24 mouse cellular contexts compared by ENCODE assay signal in the genomic region with DNA sequence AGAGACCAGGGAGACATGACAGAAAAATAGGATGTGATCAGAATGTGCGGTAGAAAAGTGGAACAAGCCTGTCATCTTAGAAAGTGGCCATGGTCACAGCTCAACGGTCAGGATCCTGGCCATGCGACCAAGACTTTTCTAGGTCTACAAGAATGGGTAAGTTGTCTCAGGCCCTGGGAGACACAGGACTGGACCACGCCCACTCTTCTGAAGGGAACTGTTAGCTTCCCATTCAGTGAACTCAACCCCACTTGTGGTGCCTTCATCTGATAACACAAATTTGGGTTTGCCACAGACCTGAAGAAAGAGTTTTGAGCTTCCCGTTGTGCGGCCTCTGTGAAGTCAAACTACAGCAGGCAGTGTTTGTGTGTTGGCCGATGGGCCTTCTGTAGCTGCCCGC.
DNase-seq lines count a peak whose midpoint lies in the region; ATAC-seq and TF ChIP-seq lines count a peak whose summit lies in the region.
"Had no signal": no experiment of that assay in that cellular context is flagged by ENCODE, and none has a peak within 500 bp of the region (broad histone marks: within the 10 kb centered on the region; RNA-seq: fewer than 3 reads in every experiment).

No protein-coding gene starts in this region.

- peak; percentile 77 for TF ChIP-seq EP300 in CH12.LX (IDR thresholded peaks at IDR 0.05; ENCODE audit: low read length)

- no peaks in the 10 kb centered on the region for H3K36me3 ChIP-seq in CH12.LX (replicated peaks in 1 of 2; ENCODE audit: control insufficient read depth in 1 of 2, insufficient read depth in 1 of 2, low read length in 1 of 2)
- H3K36me3 ChIP-seq: embryonic facial prominence, embryonic 15.5 days; heart, embryonic 10.5 days; hindbrain, embryonic 13.5 days; kidney, embryonic 15.5 days; limb, embryonic 13.5 days; midbrain, embryonic 10.5 days had no signal

- no peak overlapping the region for H3K4me3 ChIP-seq in CH12.LX (replicated peaks in 1 of 3; ENCODE audit: low read depth in 2 of 3, low read length in 2 of 3, poor library complexity in 1 of 3)
- H3K4me3 ChIP-seq in left cerebral cortex, adult 2 months, result no peak overlapping the region
- H3K4me3 ChIP-seq: embryonic facial prominence, embryonic 15.5 days; heart, embryonic 10.5 days; hindbrain, embryonic 13.5 days; kidney, embryonic 15.5 days; limb, embryonic 13.5 days; midbrain, embryonic 10.5 days had no signal

- dilution Hi-C loops in CH12.LX (cut with MboI; ENCODE audit: extremely low pct_ligation_motif_present, extremely low pct_unique_long_range_greater_than_20kb, low sequenced_read_pairs), result no loop called here

- TF ChIP-seq POLR2A in CH12.LX (IDR thresholded peaks at IDR 0.05; ENCODE audit: low read depth, low read length), result no peak

- in situ Hi-C loops in CH12.LX (cut with MboI; ENCODE audit: low pct_ligation_motif_present, low pct_unique_long_range_greater_than_20kb, low sequenced_read_pairs), result loop anchor here (5.0 to 10.0 kb wide), 2 partner anchors 72 to 220 kb away; no protein-coding TSS in a partner anchor

- H3K79me2 ChIP-seq in CH12.LX (replicated peaks; ENCODE audit: control insufficient read depth, extremely low read depth, insufficient read depth, poor library complexity, severe bottlenecking), result no peaks in the 10 kb centered on the region

- no peak overlapping the region for H3K4me2 ChIP-seq in CH12.LX (ENCODE audit: insufficient read depth, low read depth, poor library complexity, severe bottlenecking)
- H3K4me2 ChIP-seq: embryonic facial prominence, embryonic 15.5 days; hindbrain, embryonic 13.5 days; kidney, embryonic 15.5 days; limb, embryonic 13.5 days had no signal

- DNase-seq in CD4-positive, CD25-positive, alpha-beta regulatory T cell, adult 2 months (ENCODE audit: low read depth, low spot score), result peak; percentile 17
- DNase-seq in CH12.LX (ENCODE audit: extremely low read depth), result peak; percentile 64
- no peak for DNase-seq in left cerebral cortex, adult 2 months (ENCODE audit: extremely low spot score in 1 of 2, low spot score in 2 of 2)
- no peak for DNase-seq in heart, adult 18-20 months
- DNase-seq in right cerebral cortex, postnatal 10 days (ENCODE audit: low spot score in 2 of 2), result no peak
- DNase-seq: adrenal gland, postnatal 14 days; cerebellum, adult 11-12 months; cerebellum, postnatal 25 days; gastrocnemius, postnatal 36 days; heart, postnatal 10 days; lung, postnatal 14 days had no signal

- no peak overlapping the region for H3K9ac ChIP-seq in CH12.LX (ENCODE audit: insufficient read depth, low read depth)
- H3K9ac ChIP-seq: embryonic facial prominence, embryonic 15.5 days; hindbrain, embryonic 13.5 days; kidney, embryonic 15.5 days; limb, embryonic 13.5 days had no signal

- intact Hi-C loops in left cerebral cortex, adult 2 months (cut with DNase I), result no loop called here

- H3K9me3 ChIP-seq in CH12.LX (replicated peaks; ENCODE audit: low read length), result no peaks in the 10 kb centered on the region
- H3K9me3 ChIP-seq: embryonic facial prominence, embryonic 15.5 days; heart, embryonic 10.5 days; hindbrain, embryonic 13.5 days; kidney, embryonic 15.5 days; limb, embryonic 13.5 days; midbrain, embryonic 10.5 days had no signal

- peaks cover 37 to 63% of the 10 kb centered on the region in 2 experiments for H3K4me1 ChIP-seq in CH12.LX (ENCODE audit: control insufficient read depth in 1 of 2, insufficient read depth in 2 of 2)
- H3K4me1 ChIP-seq: hindbrain, embryonic 13.5 days; midbrain, embryonic 10.5 days had no signal

- no peak; the same call in 1 of the 2 replicates for TF ChIP-seq RAD21 in CH12.LX (IDR thresholded peaks at IDR 0.05; ENCODE audit: low read depth, low read length)

- no peak for TF ChIP-seq CTCF in CH12.LX (conservative IDR thresholded peaks at IDR 0.05 in 1 of 2, IDR thresholded peaks at IDR 0.05 in 1 of 2; ENCODE audit: low read depth in 2 of 2, low read length in 2 of 2)
- no peak for TF ChIP-seq CTCF in left cerebral cortex, adult 2 months (IDR thresholded peaks at IDR 0.05)

- no peaks in the 10 kb centered on the region for H3K27me3 ChIP-seq in CH12.LX (replicated peaks)
- H3K27me3 ChIP-seq: embryonic facial prominence, embryonic 15.5 days; hindbrain, embryonic 13.5 days; kidney, embryonic 15.5 days; limb, embryonic 13.5 days; Patski had no signal

- no peak overlapping the region for H3K27ac ChIP-seq in CH12.LX (ENCODE audit: insufficient read depth, low read depth)
- no peak overlapping the region for H3K27ac ChIP-seq in left cerebral cortex, adult 2 months
- H3K27ac ChIP-seq: embryonic facial prominence, embryonic 15.5 days; heart, embryonic 10.5 days; hindbrain, embryonic 13.5 days; kidney, embryonic 15.5 days; limb, embryonic 13.5 days; midbrain, embryonic 10.5 days had no signal

- ATAC-seq in CD4-positive, CD25-positive, alpha-beta regulatory T cell, adult 4 months, result no peak
- peak; percentile 56 for ATAC-seq in granulocyte monocyte progenitor cell, adult 5-6 weeks (replicated peaks; ENCODE audit: poor library complexity, severe bottlenecking)
- ATAC-seq in monocyte, adult 5-6 weeks (replicated peaks; ENCODE audit: insufficient number of reproducible peaks, low FRiP score, low TSS enrichment, poor library complexity, severe bottlenecking), result 0 out of 2 replicates have a peak, but pooled peaks have one; percentile 43
- ATAC-seq: activated CD4-positive, CD25-positive, alpha-beta regulatory T cell, adult 4 months; forebrain, embryonic 16.5 days; intestine, embryonic 16.5 days; Patski had no signal

TF ChIP-seq in CH12.LX, 34 proteins besides CTCF, POLR2A, EP300 and RAD21:
- TF ChIP-seq JUND (conservative IDR thresholded peaks at IDR 0.05; ENCODE audit: low read depth, low read length) (0 out of 2 replicates have a peak, but pooled peaks have one; percentile 9), JUN (IDR thresholded peaks at IDR 0.05; ENCODE audit: insufficient read depth, low read depth, low read length) (peak; percentile 48), MEF2A (IDR thresholded peaks at IDR 0.05; ENCODE audit: borderline replicate concordance, low read depth, low read length) (0 out of 2 replicates have a peak, but pooled peaks have one; percentile 17), TCF12 (IDR thresholded peaks at IDR 0.05; ENCODE audit: low read depth, low read length) (0 out of 2 replicates have a peak, but pooled peaks have one; percentile 27), BHLHE40 (IDR thresholded peaks at IDR 0.05; ENCODE audit: low read depth, low read length) (peak; percentile 10; the same call in 1 of the 2 replicates), MYC (IDR thresholded peaks at IDR 0.05; ENCODE audit: low read depth, low read length) (no peak), IRF4 (IDR thresholded peaks at IDR 0.05; ENCODE audit: low read depth, low read length) (peak; percentile 72), NELFE (IDR thresholded peaks at IDR 0.05; ENCODE audit: low read depth, low read length) (no peak), TBP (conservative IDR thresholded peaks at IDR 0.05; ENCODE audit: low read depth, low read length) (0 out of 2 replicates have a peak, but pooled peaks have one; percentile 38)

Comparison
In these comparisons a context has a peak if more than half of its experiments do, and no peak if none do; other contexts are left out.
1. DNase-seq: peak in CD4-positive, CD25-positive, alpha-beta regulatory T cell, adult 2 months (single experiment) and CH12.LX (single experiment); none in left cerebral cortex, adult 2 months (0 of 2), heart, adult 18-20 months (0 of 2) and right cerebral cortex, postnatal 10 days (0 of 2).